Mouse (Mus musculus): ENCODE measurements around the gene Slc26a10. TPM values are rescaled to one million over a fixed set of nuclear protein-coding genes. Genes with fewer than 3 reads are reported as not detected.

Gene Slc26a10
- polyA plus RNA-seq (2012): not detected in 2 replicates

DNA sequence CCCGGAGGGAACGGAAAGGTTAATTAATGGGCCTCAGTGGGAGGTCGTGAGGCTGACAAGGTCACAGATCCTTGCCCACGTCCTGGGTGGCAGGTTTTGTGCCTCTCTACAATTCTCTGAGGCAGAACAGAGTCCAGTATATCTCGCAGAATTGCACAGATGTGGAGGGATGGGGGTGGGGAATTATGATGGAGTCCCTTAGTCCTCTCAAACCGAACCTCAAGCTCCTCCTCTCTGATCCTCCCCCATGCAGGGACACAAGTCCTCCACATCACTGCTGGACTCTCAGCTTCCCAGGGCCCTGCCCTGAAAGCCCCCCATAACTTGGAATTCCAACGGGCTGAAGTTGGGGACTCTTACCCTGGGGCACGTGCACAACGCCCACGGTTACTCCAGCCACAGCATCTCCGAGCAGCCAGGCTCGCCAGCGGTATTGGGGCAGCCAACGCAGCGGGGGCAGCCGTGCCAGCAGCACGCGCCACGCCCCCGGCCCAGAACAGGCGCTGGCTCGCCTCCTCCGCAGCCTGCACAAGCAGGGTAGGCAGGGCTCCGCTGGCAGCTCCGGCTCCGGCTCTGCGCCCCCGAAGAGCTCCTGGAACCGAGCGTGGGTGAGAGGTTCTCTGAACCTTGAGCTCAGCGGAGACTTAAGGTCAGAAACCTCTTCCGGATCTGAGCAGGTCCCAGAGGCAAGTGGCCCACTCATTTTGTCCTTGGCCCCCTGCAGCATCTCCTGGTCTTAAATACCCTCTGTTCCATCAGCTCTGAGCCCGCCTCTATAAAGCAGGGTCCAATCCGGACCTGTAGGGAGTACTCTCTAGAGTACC lies at the start of gene Slc26a10:
Slc26a10 (minus strand) TSS at position 775 of the 824 bp plus-strand sequence.
- TF ChIP-seq GATA1 (IDR thresholded peaks at IDR 0.05; ENCODE audit: low read length): no peak
- TF ChIP-seq TAL1 (IDR thresholded peaks at IDR 0.05; ENCODE audit: low read length): no peak
- Histone ChIP-seq H3K9me3 (ENCODE audit: control insufficient read depth, low read length) (peaks cover 3% of the 10 kb centered on the region; the same call in 1 of the 2 replicates), H3K4me3 (replicated peaks) (no peak within 1 kb of the TSS), H3K4me1 (ENCODE audit: control insufficient read depth) (peaks cover 53% of the 10 kb centered on the region), H3K27me3 (ENCODE audit: control insufficient read depth) (peaks cover 63% of the 10 kb centered on the region), H3K36me3 (ENCODE audit: control insufficient read depth) (no peaks in the 10 kb centered on the region)

DNA sequence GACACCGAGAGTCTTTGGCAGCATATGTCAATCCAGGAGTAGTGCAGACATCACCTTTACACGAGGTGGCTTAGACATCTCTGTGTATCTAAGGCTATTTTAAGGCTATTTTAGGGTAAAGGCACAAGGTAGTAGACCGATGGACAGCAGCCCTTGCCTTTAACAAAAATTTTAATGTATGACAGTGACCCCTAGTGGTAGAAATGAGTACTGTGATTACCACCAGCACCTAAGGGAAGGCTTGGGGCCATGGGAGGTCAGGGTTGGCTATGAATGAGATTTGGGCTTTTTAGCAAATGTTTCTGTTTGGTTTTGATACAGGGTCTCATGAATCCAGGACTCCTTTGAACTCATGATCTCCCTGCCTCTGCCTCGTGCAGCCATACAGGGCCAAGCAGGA lies 48.5 kb upstream of the Slc26a10 start:
- Histone ChIP-seq H3K9me3 (ENCODE audit: control insufficient read depth, low read length) (no peaks in the 10 kb centered on the region; the same call in 1 of the 2 replicates), H3K36me3 (ENCODE audit: control insufficient read depth) (no peaks in the 10 kb centered on the region), H3K4me1 (ENCODE audit: control insufficient read depth) (peaks cover 26% of the 10 kb centered on the region), H3K27me3 (ENCODE audit: control insufficient read depth) (peaks cover 32% of the 10 kb centered on the region), H3K4me3 (replicated peaks) (no peak overlapping the region)
- TF ChIP-seq TAL1 (IDR thresholded peaks at IDR 0.05; ENCODE audit: low read length) (no peak), GATA1 (IDR thresholded peaks at IDR 0.05; ENCODE audit: low read length) (no peak)

DNA sequence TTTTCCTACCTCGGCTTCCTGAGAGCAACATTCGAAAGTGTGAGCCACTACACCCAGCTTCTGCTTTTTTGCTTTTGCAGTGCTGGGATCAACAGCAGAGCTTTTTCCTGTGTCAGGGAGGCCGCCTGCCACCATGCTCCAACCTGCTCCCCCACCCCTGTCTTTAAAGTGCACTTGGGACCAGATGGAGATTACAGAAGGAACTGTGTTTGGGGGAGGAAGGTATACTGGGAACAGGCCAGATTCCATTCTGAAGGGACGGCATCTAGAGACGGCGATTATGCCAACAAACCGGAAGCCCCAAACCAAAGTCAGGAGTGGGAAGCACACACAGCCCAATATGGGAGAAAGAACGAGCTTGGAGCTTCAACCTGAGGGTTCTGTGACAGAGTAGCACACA lies 46.7 kb upstream of the Slc26a10 start:
- Histone ChIP-seq H3K4me3 (replicated peaks) (no peak overlapping the region), H3K4me1 (ENCODE audit: control insufficient read depth) (peaks cover 31% of the 10 kb centered on the region), H3K36me3 (ENCODE audit: control insufficient read depth) (no peaks in the 10 kb centered on the region), H3K9me3 (ENCODE audit: control insufficient read depth, low read length) (no peaks in the 10 kb centered on the region), H3K27me3 (ENCODE audit: control insufficient read depth) (peaks cover 38% of the 10 kb centered on the region)
- no peak for TF ChIP-seq GATA1 (IDR thresholded peaks at IDR 0.05; ENCODE audit: low read length)

DNA sequence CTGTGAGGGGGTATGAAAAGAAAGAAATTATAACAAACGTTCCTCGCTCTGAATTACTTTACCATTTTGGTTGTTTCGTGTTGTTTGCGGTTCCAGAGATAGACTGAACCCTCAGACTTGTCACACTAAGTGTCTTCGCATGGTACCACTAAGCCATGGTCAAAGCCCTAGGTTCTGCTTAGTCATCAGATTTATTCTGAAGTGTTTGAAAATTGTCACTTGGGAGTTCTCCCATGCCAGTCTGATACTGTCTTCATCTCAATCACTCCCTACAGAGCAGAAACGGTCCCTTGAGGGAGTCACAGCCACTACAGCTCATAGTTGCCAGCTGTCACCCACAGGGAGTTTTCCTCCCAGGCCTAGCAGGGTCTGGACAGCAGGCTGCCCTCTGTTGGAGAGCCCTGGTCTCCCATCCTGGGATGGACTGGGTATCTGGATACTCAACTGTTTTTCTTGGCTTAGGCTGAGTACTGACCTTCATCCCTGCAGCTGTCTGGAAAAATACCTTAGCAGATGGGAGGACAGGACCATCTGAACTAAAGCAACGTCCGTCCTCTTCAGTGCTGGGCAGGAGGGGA lies 46.0 kb upstream of the Slc26a10 start:
- no peaks in the 10 kb centered on the region for H3K36me3 ChIP-seq (ENCODE audit: control insufficient read depth)
- H3K4me1 ChIP-seq (ENCODE audit: control insufficient read depth): peaks cover 31% of the 10 kb centered on the region
- H3K4me3 ChIP-seq (replicated peaks): no peak overlapping the region
- H3K27me3 ChIP-seq (ENCODE audit: control insufficient read depth): peaks cover 38% of the 10 kb centered on the region
- no peaks in the 10 kb centered on the region for H3K9me3 ChIP-seq (ENCODE audit: control insufficient read depth, low read length)
- TF ChIP-seq GATA1 (IDR thresholded peaks at IDR 0.05; ENCODE audit: low read length): no peak
- no peak for TF ChIP-seq TAL1 (IDR thresholded peaks at IDR 0.05; ENCODE audit: low read length)

DNA sequence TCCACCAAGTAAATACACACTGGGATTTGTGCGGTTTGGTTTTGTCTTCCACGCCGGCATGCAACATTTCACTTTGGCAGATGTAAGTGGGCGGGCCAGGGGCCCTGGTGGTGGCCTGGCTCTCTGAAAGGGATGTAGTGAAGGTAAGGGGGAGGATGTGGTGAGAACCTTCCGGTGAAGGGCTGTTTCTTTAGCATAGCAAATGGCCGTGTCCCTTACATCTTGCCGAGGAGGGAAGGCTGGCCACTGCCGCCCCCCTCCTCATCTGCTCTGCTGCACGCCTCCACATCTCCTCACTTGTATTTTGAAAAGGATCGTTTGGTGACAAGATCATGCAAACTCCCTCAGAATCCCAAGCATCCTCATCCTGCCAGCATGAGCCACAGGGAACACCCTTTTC lies 45.3 kb upstream of the Slc26a10 start:
- H3K4me1 ChIP-seq (ENCODE audit: control insufficient read depth): peaks cover 26% of the 10 kb centered on the region
- H3K36me3 ChIP-seq (ENCODE audit: control insufficient read depth): no peaks in the 10 kb centered on the region
- H3K27me3 ChIP-seq (ENCODE audit: control insufficient read depth): peaks cover 35% of the 10 kb centered on the region
- H3K9me3 ChIP-seq (ENCODE audit: control insufficient read depth, low read length): no peaks in the 10 kb centered on the region
- no peak overlapping the region for H3K4me3 ChIP-seq (replicated peaks)
- no peak for TF ChIP-seq GATA1 (IDR thresholded peaks at IDR 0.05; ENCODE audit: low read length)
- TF ChIP-seq TAL1 (IDR thresholded peaks at IDR 0.05; ENCODE audit: low read length): no peak

DNA sequence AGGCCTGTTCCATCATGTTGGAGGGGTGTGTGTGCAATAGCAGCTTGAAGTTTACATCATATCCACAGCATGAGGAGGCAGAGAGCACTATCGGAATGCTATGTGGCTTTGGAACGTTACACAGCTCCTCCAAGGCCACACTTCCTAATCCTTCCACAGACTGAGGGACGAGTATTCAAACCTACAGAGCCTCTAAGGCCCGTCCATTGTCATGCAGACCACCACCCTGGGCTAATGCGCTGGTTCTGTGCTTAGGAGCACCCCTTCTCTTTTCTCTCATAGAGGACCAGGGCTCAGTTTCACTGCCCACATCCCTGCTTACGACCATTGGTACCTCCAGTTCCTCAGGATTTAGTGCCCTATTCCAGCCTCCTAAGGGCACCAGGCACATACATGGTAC lies 44.8 kb upstream of the Slc26a10 start:
- no peak for TF ChIP-seq TAL1 (IDR thresholded peaks at IDR 0.05; ENCODE audit: low read length)
- no peak for TF ChIP-seq GATA1 (IDR thresholded peaks at IDR 0.05; ENCODE audit: low read length)
- Histone ChIP-seq H3K36me3 (ENCODE audit: control insufficient read depth) (no peaks in the 10 kb centered on the region), H3K27me3 (ENCODE audit: control insufficient read depth) (peaks cover 34% of the 10 kb centered on the region), H3K9me3 (ENCODE audit: control insufficient read depth, low read length) (peaks cover 2% of the 10 kb centered on the region), H3K4me1 (ENCODE audit: control insufficient read depth) (peaks cover 20% of the 10 kb centered on the region), H3K4me3 (replicated peaks) (no peak overlapping the region)

DNA sequence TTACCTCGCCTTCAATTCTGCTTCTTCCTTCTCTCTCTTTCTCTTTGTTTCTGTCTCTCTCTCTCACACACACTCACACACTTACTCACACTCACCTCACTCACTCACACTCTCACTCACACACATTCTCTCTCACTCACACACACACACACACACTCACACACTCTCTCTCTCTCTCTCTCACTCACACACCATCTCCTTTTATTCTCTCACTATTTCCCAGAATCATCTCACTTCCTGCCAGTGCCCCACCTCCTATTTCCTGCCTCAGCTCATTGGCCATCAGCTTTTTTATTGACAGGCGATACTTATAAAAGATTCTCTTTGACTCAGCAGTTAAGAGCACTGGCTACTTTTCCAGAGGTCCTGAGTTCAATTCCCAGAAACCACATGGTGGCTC lies 37.9 kb upstream of the Slc26a10 start:
- no peak for TF ChIP-seq TAL1 (IDR thresholded peaks at IDR 0.05; ENCODE audit: low read length)
- H3K4me1 ChIP-seq (ENCODE audit: control insufficient read depth): peaks cover 38% of the 10 kb centered on the region
- peaks cover 2% of the 10 kb centered on the region for H3K9me3 ChIP-seq (ENCODE audit: control insufficient read depth, low read length)
- H3K36me3 ChIP-seq (ENCODE audit: control insufficient read depth): no peaks in the 10 kb centered on the region
- H3K4me3 ChIP-seq (replicated peaks): no peak overlapping the region
- 0 out of 2 replicates have a peak, but pooled peaks cover 6% of the 10 kb centered on the region for H3K27me3 ChIP-seq (ENCODE audit: control insufficient read depth)

DNA sequence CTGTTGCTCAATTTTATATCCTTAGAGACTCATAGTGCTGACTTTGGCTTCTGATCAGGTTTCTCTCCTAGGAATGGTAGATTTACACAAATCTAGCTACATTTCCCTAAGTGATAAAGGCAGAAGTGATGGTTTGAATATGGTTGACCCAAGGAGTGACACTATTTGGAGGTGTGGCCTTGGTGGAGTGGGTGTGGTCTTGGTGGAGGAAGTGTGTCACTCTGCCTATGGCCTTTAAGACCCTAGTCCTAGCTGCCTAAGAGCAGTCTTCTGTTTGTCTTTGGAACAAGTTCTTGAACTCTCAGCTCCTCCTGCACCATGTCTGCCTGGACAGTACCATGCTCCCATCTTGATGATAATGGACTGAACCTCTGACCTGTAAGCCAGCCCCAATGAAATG lies 36.7 kb upstream of the Slc26a10 start:
- H3K4me1 ChIP-seq (ENCODE audit: control insufficient read depth): peaks cover 43% of the 10 kb centered on the region
- H3K9me3 ChIP-seq (ENCODE audit: control insufficient read depth, low read length): peaks cover 2% of the 10 kb centered on the region
- H3K27me3 ChIP-seq (ENCODE audit: control insufficient read depth): no peaks in the 10 kb centered on the region
- no peaks in the 10 kb centered on the region for H3K36me3 ChIP-seq (ENCODE audit: control insufficient read depth)
- TF ChIP-seq TAL1 (IDR thresholded peaks at IDR 0.05; ENCODE audit: low read length) (no peak), GATA1 (IDR thresholded peaks at IDR 0.05; ENCODE audit: low read length) (no peak)
- H3K4me3 ChIP-seq (replicated peaks): no peak overlapping the region

DNA sequence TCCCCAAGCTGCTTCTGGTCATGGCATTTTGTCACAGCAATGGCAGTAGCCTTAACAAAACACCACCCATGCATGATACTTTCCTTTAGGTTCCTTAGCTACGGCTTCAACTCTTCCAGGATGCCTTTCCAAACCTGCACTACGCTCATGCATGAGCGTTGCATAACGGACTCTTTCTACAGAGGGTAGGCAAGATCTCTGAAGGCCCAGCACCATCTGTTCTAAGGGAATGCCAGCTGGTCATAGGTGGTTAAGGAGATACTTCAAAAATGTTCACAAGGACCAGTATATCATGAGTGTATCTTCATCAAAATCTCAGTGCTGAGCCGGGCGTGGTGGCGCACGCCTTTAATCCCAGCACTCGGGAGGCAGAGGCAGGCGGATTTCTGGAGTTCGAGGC lies 36.0 kb upstream of the Slc26a10 start:
- H3K9me3 ChIP-seq (ENCODE audit: control insufficient read depth, low read length): peaks cover 2% of the 10 kb centered on the region
- no peak for TF ChIP-seq GATA1 (IDR thresholded peaks at IDR 0.05; ENCODE audit: low read length)
- TF ChIP-seq TAL1 (IDR thresholded peaks at IDR 0.05; ENCODE audit: low read length): no peak
- no peaks in the 10 kb centered on the region for H3K36me3 ChIP-seq (ENCODE audit: control insufficient read depth)
- no peaks in the 10 kb centered on the region for H3K27me3 ChIP-seq (ENCODE audit: control insufficient read depth)
- peaks cover 48% of the 10 kb centered on the region for H3K4me1 ChIP-seq (ENCODE audit: control insufficient read depth)
- no peak overlapping the region for H3K4me3 ChIP-seq (replicated peaks)

Data from erythroblast, embryonic 14.5 days (primary cell).